Mouse (Mus musculus): Measurements from ENCODE around the gene Prrx2. TPM values are rescaled to one million over a fixed set of nuclear protein-coding genes. Genes with fewer than 3 reads are reported as not detected.

Prrx2 gene
- not detected in 2 replicates for polyA plus RNA-seq (2012; ENCODE audit: insufficient read depth, low replicate concordance)

DNA sequence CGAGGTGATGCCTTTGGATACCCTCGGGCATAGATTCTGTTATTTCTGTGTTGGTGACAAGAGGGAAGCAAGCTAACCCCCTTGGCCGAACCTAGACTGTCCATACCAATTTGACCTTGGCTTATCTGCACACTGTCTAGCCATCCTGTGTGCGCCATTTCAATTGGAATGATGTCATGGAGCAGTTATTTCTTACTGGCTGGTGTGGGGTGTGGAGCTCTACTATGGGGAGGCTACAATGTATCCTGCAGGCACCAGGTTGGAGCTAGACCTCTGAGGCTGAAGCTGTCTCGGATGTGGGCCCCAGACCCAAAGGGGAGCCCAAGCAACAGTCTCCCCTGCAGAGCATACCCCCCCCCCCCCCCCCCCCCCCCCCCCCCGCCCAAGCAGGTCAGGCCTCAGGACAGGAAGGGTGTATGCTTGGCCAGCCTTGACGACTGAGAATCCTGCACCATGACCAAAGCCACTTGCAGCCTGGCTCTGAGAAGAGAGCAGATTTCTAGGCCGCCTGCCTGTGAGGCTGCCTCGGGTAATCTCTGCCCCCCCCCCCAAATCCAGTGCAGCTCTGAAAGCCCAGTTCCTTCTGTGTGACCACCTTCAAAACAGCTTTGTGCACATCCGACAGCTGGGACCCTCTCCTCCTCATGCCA is at the start of gene Prrx2:
Prrx2 (plus strand) TSS at position 600 of the 650 bp plus-strand sequence.
- H3K4me3 ChIP-seq (replicated peaks): no peak within 1 kb of the TSS
- peaks cover 78% of the 10 kb centered on the region for H3K27me3 ChIP-seq (replicated peaks)
- no peaks in the 10 kb centered on the region for H3K9me3 ChIP-seq
- no peak for TF ChIP-seq GATA1 (IDR thresholded peaks at IDR 0.05; ENCODE audit: borderline replicate concordance, low read length)
- TF ChIP-seq FLI1 (IDR thresholded peaks at IDR 0.05; ENCODE audit: low read length): no peak
- no peaks in the 10 kb centered on the region for H3K36me3 ChIP-seq (replicated peaks; ENCODE audit: low read length)
- H3K4me1 ChIP-seq: peaks cover 7% of the 10 kb centered on the region

DNA sequence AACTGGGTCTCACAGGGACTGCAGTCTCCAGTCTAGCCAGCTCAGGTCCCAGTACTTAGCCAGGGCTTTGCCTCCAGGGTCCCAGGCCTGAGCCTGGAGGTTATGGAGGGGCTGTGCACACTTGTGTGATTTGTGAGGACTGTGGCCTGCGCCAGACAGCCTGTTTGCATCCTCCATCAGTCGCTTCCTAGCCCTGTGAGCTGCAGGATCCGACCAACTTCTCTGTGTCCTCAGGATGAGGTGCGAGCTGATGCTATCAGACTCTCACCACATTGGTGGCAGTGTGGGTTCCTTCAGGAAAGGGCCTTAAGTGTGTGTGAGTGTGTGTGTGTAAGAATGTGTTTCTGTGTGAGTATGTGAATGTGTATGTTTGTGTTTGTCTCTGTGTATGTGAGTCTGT is 47.3 kb upstream of the Prrx2 start:
- Histone ChIP-seq H3K36me3 (replicated peaks; ENCODE audit: low read length) (no peaks in the 10 kb centered on the region), H3K27me3 (replicated peaks) (peaks cover 28% of the 10 kb centered on the region), H3K9me3 (no peaks in the 10 kb centered on the region), H3K4me1 (peaks cover 83% of the 10 kb centered on the region), H3K4me3 (replicated peaks) (no peak overlapping the region)
- TF ChIP-seq FLI1 (IDR thresholded peaks at IDR 0.05; ENCODE audit: low read length): no peak
- no peak for TF ChIP-seq GATA1 (IDR thresholded peaks at IDR 0.05; ENCODE audit: borderline replicate concordance, low read length)

DNA sequence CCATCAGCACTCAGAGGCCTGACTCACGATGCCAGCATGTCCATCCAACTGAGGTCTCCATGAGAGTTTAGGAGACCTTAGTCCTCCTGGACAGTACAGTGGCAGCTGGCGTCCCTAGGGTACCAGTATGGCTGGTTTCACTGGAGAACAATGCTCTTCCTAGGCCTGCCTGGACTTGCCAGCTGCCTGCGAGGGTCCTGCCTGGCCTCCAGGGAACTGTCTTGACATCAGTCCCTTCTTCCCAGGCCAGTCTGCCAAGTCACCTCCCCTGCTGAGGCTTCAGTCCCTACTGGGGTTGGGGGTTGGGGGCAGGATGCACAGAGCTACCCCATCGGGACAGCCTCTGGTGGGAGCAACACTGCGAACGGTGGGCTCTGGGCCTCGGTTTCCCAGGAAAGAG is 42.7 kb upstream of the Prrx2 start:
- Histone ChIP-seq H3K27me3 (replicated peaks) (peaks cover 28% of the 10 kb centered on the region), H3K9me3 (no peaks in the 10 kb centered on the region), H3K36me3 (replicated peaks; ENCODE audit: low read length) (no peaks in the 10 kb centered on the region), H3K4me3 (replicated peaks) (no peak overlapping the region), H3K4me1 (peaks cover 75% of the 10 kb centered on the region)
- TF ChIP-seq FLI1 (IDR thresholded peaks at IDR 0.05; ENCODE audit: low read length) (no peak), GATA1 (IDR thresholded peaks at IDR 0.05; ENCODE audit: borderline replicate concordance, low read length) (no peak)

DNA sequence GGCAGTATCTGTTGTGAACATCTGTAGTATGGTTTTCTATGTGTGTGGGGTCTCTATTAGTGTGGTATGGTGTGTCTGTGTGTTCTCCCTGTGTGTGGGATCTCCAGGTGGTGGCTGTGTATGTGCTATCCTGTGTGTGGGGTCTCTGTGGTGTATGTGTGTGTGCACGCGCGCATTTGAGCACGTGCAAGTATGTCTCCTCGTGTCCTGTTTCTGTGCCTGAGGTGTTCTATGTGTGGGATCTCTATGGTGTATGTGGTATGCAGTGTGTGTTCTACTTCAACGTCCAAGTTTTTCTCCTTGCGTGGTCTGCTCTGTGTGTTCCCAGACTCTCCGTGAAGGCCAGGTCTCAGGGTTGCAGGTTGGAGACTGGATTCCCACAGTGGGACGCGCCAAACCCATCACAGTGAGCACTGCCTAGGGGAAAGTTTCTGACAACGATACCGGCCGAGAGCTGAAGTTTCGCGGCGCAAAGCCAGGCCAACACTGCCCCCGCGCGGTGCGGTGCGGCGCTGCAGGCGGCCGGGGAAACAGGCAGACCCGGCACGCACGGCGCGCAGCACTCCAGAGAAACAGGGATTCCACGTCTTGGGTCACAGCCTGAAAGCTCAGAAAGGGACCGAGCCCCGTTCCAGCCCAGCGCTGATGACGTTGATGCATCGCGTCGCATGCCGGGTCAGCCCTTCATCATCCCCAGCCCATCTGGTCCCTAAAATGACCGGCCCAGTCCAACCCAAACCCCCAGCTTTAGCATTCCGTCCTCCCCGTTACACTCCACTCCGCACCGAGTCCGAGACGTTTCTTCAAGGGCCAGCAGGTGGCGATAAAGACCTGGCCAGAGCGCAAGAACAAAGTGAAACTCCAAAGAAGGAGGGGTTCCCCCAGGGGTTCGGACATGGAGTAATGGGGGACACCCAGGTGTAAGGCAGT is 40.3 kb upstream of the Prrx2 start:
- peak overlapping the region; percentile 93 for H3K4me3 ChIP-seq (replicated peaks)
- H3K36me3 ChIP-seq (replicated peaks; ENCODE audit: low read length): no peaks in the 10 kb centered on the region
- no peaks in the 10 kb centered on the region for H3K9me3 ChIP-seq
- TF ChIP-seq FLI1 (IDR thresholded peaks at IDR 0.05; ENCODE audit: low read length) (no peak), GATA1 (IDR thresholded peaks at IDR 0.05; ENCODE audit: borderline replicate concordance, low read length) (no peak)
- H3K27me3 ChIP-seq (replicated peaks): peaks cover 50% of the 10 kb centered on the region
- H3K4me1 ChIP-seq: peaks cover 58% of the 10 kb centered on the region

DNA sequence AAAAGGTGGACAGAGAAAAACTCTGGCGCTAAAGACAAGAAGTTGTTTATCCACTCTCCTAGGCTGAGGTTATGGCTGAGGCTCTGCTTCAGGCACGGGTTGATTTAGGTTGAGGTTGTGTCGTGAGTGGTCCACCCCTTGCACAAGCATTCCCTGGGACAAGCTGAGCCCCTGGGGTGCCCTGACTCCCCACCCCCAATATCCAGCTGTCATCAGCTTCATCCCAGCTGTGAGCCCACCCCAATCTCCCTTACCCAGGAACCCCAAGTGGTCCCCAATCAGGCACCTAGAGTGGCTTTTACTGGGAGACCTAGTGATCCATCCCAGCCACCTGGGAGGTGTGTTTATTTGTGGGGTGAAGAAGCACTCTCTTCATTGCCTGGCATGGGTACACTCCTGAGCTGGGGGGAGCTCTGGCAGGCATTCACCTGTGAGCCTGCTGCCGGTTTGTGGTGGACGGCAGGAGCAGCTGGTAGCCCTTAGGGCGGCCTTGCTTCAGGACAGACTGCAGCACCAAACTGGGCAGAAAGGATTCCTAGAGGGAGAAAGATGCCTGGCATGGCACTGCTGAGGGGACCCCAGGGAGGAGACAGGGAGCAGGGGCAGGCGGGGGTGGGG is 39.4 kb upstream of the Prrx2 start:
- Histone ChIP-seq H3K36me3 (replicated peaks; ENCODE audit: low read length) (no peaks in the 10 kb centered on the region), H3K9me3 (no peaks in the 10 kb centered on the region), H3K4me3 (replicated peaks) (peak overlapping the region; percentile 93), H3K4me1 (peaks cover 56% of the 10 kb centered on the region), H3K27me3 (replicated peaks) (peaks cover 59% of the 10 kb centered on the region)
- TF ChIP-seq FLI1 (IDR thresholded peaks at IDR 0.05; ENCODE audit: low read length) (no peak), GATA1 (IDR thresholded peaks at IDR 0.05; ENCODE audit: borderline replicate concordance, low read length) (no peak)

DNA sequence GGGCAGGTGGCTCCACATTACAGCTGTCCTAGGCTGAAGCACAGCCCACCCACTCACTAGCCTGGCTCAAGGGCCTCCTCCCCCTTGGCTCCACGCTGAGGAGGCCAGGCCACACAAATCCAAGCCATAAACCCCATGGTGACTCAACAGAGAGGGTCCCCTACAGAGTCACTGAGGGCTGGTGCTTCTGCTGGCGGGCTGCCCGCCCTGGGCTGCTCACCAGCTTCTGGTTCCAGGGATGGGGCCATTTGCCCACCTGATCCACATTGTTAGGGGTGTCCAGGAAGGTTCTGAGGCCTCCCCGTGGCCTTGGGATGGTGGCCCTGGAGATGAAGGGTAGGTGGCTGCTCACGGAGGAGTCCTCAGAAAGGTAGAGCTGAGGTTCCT is 38.9 kb upstream of the Prrx2 start:
- peaks cover 55% of the 10 kb centered on the region for H3K4me1 ChIP-seq
- H3K9me3 ChIP-seq: no peaks in the 10 kb centered on the region
- H3K36me3 ChIP-seq (replicated peaks; ENCODE audit: low read length): no peaks in the 10 kb centered on the region
- TF ChIP-seq FLI1 (IDR thresholded peaks at IDR 0.05; ENCODE audit: low read length) (no peak), GATA1 (IDR thresholded peaks at IDR 0.05; ENCODE audit: borderline replicate concordance, low read length) (no peak)
- peaks cover 64% of the 10 kb centered on the region for H3K27me3 ChIP-seq (replicated peaks)
- H3K4me3 ChIP-seq (replicated peaks): peak overlapping the region; percentile 87

DNA sequence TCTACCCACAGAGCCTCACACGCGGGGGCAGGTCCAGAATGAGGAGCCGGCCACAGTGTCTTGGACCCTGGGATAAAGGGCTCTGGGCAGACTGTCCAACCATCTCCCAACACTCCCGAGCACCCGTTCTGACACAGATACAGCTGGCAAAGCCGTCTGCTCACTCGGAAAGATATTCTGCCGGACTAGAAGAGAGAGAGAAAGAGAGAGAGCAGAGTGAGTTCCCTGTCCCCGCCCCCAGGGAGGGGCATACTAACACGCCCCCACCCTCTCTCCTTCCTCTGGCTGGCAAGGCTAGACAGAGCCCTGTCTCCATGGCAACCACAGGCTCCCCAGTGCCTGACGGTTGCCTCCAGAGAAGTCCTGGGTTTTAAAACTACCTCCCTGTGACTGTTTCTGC is 38.4 kb upstream of the Prrx2 start:
- TF ChIP-seq GATA1 (IDR thresholded peaks at IDR 0.05; ENCODE audit: borderline replicate concordance, low read length): no peak
- H3K4me3 ChIP-seq (replicated peaks): peak overlapping the region; percentile 87
- H3K9me3 ChIP-seq: no peaks in the 10 kb centered on the region
- H3K27me3 ChIP-seq (replicated peaks): peaks cover 67% of the 10 kb centered on the region
- H3K4me1 ChIP-seq: peaks cover 57% of the 10 kb centered on the region
- H3K36me3 ChIP-seq (replicated peaks; ENCODE audit: low read length): no peaks in the 10 kb centered on the region

DNA sequence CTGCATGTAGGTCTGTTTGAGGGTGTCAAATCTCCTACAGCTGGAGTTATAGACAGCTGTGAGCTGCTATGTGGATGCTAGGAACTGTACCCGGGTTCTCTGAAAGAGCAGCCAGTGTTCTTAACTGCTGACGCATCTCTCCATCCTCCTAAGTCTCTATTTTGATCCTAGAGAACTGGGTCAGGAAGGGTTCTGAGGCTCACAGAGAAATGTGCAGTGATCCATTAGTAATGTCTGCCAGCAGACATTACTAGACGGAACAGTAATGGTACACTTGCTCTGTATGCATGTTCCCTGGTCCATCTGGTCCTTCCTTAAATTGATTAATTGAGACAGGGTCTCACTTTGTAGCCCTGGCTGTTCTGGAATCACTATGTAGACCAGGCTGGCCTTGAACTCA is 35.3 kb upstream of the Prrx2 start:
- H3K4me3 ChIP-seq (replicated peaks): no peak overlapping the region
- H3K4me1 ChIP-seq: peaks cover 41% of the 10 kb centered on the region
- peaks cover 78% of the 10 kb centered on the region for H3K27me3 ChIP-seq (replicated peaks)
- no peak for TF ChIP-seq GATA1 (IDR thresholded peaks at IDR 0.05; ENCODE audit: borderline replicate concordance, low read length)
- no peak for TF ChIP-seq FLI1 (IDR thresholded peaks at IDR 0.05; ENCODE audit: low read length)
- H3K9me3 ChIP-seq: no peaks in the 10 kb centered on the region
- no peaks in the 10 kb centered on the region for H3K36me3 ChIP-seq (replicated peaks; ENCODE audit: low read length)

DNA sequence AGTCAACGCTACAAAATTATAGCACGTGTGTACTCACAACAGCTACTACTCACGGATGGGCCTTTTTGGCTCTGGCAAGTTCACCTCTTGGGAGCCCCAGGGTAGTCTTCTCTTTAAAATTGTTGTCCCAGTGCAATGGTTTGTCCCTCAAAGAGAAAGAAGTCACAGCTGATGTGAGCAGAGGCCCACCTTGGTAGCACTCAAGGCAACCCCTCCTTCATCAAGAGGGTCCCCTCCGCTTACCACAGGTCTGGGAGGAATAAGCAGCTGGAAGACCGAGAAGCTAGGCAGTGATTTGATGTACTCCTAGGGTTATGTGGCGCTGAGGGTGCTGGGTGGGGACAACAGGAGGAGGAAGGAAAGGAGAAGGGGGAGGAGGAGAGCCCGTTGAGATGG is 34.1 kb upstream of the Prrx2 start:
- Histone ChIP-seq H3K36me3 (replicated peaks; ENCODE audit: low read length) (no peaks in the 10 kb centered on the region), H3K4me3 (replicated peaks) (peak overlapping the region; percentile 89), H3K27me3 (replicated peaks) (peaks cover 78% of the 10 kb centered on the region), H3K4me1 (peaks cover 38% of the 10 kb centered on the region), H3K9me3 (no peaks in the 10 kb centered on the region)
- no peak for TF ChIP-seq GATA1 (IDR thresholded peaks at IDR 0.05; ENCODE audit: borderline replicate concordance, low read length)
- TF ChIP-seq FLI1 (IDR thresholded peaks at IDR 0.05; ENCODE audit: low read length): no peak

All from megakaryocyte, embryonic 14.5 days (primary cell).